Mouse (Mus musculus) adrenal gland, postnatal 25 days (tissue): ENCODE data around the gene 6030458C11Rik. TPM values are rescaled to one million over a fixed set of nuclear protein-coding genes. Genes with fewer than 3 reads are reported as not detected.

Experiments used
- DNase-seq: peaks from one replicate; pipeline ENCODE4 v3.0.0; 2021; ENCODE audit warnings: mixed read lengths
- microRNA-seq, 2 experiments: library from miRNA; unstranded; fragments of <30 nt; microRNA quantifications; one replicate each; pipeline ENCODE4 v1.2.0; 2021
- total RNA-seq: library from RNA; stranded (reverse); gene quantifications from 2 replicates; pipeline ENCODE4 v1.2.3, GENCODE M21; 2021

6030458C11Rik gene
- total RNA-seq, 1 experiment from 2014 or later: 18.5 TPM

- DNase-seq: no peak
Measured at GRCm38 (mm10) chr15:12760747-12761146, 63.7 kb downstream of the 6030458C11Rik start.

GRCm38 (mm10) chr15:12758461-12758860 lies 66.0 kb downstream of the 6030458C11Rik start:
- DNase-seq: no peak

Small RNAs within 50 kb of the gene (microRNA-seq; reads per million reads assigned to microRNA genes)
- gene Gm47288: 0 reads per million in 2 experiments

Other genes starting within 250 kb of the 6030458C11Rik start
- 11.3 and 14.4 TPM in 2 replicates for gene Pdzd2, start 84.7 kb downstream of the 6030458C11Rik start, total RNA-seq
- gene Drosha, start 166 bp upstream of the 6030458C11Rik start, total RNA-seq: 36.4 and 40.3 TPM in 2 replicates